Mouse (Mus musculus) erythroblast, embryonic 14.5 days (primary cell): Measurements from ENCODE around the gene Ell3.

ENCODE experiments used
- GATA1 ChIP-seq: IDR thresholded peaks from 2 replicates; pipeline ENCODE4 v1.6.1; 2012; ENCODE audit warnings: low read length, inconsistent platforms, mixed read lengths
- TAL1 ChIP-seq: IDR thresholded peaks from 3 replicates; pipeline ENCODE4 v1.6.1; 2012; ENCODE audit warnings: low read length, inconsistent platforms, mixed read lengths

GRCm38 (mm10) chr2:121418476-121418875, 25.6 kb downstream of the Ell3 start:
- no peak for TF ChIP-seq TAL1
- no peak for TF ChIP-seq GATA1
